Mouse (Mus musculus) liver, embryonic 14.5 days (tissue): ENCODE measurements at regions not wholly inside any gene's neighbourhood (a gene's known extent, or its start where the extent isn't known, plus 50 kb on each side); places are given as distances from the start of the nearest gene placed in this dataset.

ENCODE experiments used
- CTCF ChIP-seq: IDR thresholded peaks from 2 replicates; pipeline ENCODE4 v1.5.1; 2016; ENCODE audit warnings: antibody characterized with exemption, low read depth, control low read depth
- EP300 ChIP-seq: IDR thresholded peaks from 2 replicates; pipeline ENCODE4 v1.6.1; 2016; ENCODE audit warnings: antibody characterized with exemption, low read depth

DNA sequence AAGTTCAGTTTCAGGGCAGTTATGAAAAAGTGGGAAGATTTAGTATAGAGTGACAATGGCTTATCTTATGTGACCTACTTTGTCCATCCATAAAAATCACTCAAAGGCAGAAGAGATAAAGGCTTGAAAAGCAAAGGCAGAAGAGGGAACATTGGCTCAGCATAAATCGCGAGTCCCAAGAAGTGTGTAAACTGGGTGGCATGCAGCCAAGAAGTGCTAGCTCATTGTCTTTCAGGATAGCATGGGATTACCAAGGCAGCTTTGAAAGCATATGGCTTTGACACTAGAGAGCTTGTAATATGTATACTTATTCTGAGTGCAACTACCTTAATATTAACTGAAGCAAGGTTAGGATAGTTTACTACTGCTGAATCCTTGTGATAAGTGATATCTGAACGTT lies 750.5 kb downstream of the Flrt2 start:
- no peak for TF ChIP-seq CTCF
- TF ChIP-seq EP300 = no peak
